Mouse (Mus musculus) brain, embryonic 14.5 days (tissue): ENCODE measurements around the gene Ush2a.

ENCODE experiments used
- CTCF ChIP-seq: fragments of 200-500 bp; IDR thresholded peaks from 2 replicates; pipeline ENCODE4 v1.5.1; 2012; ENCODE audit warnings: inconsistent platforms, mild to moderate bottlenecking, moderate library complexity, borderline replicate concordance; ENCODE audit not compliant: insufficient read depth, insufficient read length; ENCODE audit errors: extremely low read depth
- POLR2A ChIP-seq: fragments of 200-500 bp; IDR thresholded peaks from 2 replicates; pipeline ENCODE4 v1.6.1; 2012; ENCODE audit warnings: mild to moderate bottlenecking, inconsistent platforms, borderline replicate concordance; ENCODE audit not compliant: poor library complexity, insufficient read depth, insufficient read length, severe bottlenecking; ENCODE audit errors: extremely low read depth

GRCm38 (mm10) chr1:188667460-188667859 is 405.6 kb downstream of the Ush2a start:
- TF ChIP-seq CTCF, result no peak
- TF ChIP-seq POLR2A, result no peak
